Mouse (Mus musculus) WW6 (cell line): ENCODE measurements around the gene Tbc1d25.

ENCODE experiments used
- DNase-seq: peaks from one replicate; pipeline ENCODE4 v3.0.0-alpha.2; 2013; ENCODE audit warnings: low read depth, low spot score

The Tbc1d25 gene

DNA sequence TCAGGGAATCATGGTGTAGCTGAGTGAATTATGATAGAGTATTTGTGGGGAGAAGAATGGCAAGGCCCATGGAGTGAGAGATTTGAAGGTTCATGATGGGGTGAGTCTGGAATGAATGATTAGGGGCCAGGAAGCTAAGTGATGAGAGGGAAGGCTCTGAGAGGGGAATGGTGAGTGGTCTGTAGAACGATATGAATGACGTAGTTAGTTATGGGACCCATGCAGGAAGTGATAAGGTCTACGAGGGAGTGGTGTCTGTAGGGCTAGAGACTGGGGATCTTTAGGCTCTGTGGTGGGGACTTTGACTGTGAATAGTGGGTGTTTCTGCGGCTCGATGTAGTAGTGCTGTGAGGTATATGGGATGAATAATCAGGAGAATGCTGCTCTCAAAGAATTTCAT is 3.7 kb upstream of the Tbc1d25 start:
- no peak for DNase-seq

- no peak for DNase-seq
These were observed 2.9 kb upstream of the Tbc1d25 start for GRCm38 (mm10) chrX:8178871-8179270.

DNA sequence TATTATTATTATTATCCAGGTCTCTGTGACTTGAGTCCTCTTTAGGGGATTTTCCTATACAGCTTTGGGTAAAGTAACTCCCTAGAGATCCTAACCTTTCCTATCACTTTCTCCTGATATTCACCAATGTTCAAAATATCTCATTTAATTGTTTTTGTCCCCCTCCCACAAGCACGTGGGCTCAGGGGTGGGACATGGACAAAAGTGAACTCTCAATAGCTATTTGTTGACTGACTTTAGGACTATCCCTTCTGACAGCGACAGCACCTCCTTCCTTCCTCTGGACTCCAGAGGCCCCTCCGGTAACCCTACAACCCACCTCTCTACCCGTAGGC is 845 bp downstream of the Tbc1d25 start:
- no peak for DNase-seq

- DNase-seq: no peak
These were observed 8.0 kb downstream of the Tbc1d25 start for GRCm38 (mm10) chrX:8167716-8168647.

GRCm38 (mm10) chrX:8164471-8164870 is 11.5 kb downstream of the Tbc1d25 start:
- DNase-seq: no peak

- DNase-seq: no peak
These were observed 12.9 kb downstream of the Tbc1d25 start for GRCm38 (mm10) chrX:8163076-8163475.

DNA sequence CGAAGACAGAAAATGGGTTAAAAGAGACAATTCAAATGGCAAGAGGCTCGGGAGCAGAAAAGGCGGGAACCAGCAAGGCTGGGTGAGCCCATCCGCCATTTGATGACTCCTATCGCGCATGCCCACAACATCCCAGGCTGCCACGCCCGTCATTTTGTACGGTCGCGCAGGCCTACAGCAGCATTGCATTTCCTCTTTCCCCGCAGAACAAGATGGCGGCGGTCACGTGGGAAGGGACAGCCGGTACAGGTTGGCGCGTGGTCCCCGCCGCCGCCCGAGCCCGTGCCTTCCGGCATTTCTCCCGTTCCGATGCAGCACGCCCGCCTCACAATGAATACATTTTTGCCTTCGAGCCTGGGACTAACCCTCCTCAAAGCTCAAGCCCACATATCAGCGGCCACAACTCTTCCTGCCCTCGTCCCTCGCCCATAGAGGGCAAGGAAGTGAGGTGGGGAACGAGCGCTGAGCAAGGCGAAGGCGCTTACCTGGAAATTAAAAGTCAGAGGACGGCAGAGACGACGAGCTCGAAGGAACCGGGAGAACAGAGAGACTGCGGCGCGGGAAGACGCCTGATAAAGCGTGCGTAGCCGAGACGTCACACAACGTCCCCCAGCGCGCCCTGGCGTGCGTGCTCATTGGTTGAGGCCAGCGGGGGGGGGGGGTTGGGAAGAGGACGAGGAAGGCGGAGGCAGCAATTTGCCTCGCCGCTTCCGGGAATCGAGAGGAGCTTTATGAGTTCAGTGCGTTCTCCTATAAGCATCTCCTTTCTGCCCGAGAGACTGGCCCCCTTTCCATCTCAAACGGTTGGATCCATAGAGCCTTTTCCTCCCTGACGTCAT is 30.6 kb downstream of the Tbc1d25 start, which contains the start of gene Rbm3:
Gene Rbm3 (minus strand): TSS at position 728 of the 839 bp plus-strand sequence.
- DNase-seq: peak; percentile 70

DNA sequence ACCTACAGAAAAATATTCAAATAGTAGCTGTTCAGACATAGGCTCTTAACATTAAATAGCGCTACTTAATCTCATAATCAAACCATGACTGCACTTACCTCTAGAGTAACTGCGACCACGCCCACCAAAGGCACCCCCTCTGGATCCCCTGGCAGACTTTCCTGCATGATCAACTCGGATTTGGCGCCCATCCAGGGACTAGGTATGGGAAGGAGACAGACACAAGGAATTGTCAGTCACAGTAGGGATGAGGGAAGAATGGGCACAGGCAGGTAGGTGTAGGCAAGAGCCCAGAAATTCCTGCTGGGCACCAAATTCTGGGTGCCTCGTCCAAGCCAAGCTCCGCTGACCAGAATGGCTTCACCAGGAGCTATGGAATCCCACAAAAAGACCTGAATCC is 32.2 kb downstream of the Tbc1d25 start:
- DNase-seq: no peak

DNA sequence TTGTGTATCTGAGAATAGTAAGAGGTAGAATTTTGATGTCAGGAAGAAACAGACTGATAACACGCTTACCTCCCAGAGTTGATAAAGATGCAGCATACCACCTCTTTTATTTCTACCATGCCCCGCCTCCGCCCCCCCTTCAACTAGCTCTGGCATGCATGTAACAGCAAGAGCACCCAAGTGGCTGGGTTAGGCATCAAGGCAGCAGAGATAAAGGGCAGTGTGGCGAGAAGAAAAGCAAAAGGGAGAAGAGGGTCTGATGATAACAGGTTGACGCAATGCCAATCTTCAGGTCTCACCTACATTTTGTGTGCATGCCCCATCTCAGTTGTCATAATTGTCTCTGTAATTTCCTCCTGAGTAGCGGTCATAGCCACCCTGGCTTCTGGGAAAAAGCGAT is 33.0 kb downstream of the Tbc1d25 start:
- DNase-seq: no peak

- DNase-seq: no peak
These were observed 34.9 kb downstream of the Tbc1d25 start for GRCm38 (mm10) chrX:8141058-8141457.

DNA sequence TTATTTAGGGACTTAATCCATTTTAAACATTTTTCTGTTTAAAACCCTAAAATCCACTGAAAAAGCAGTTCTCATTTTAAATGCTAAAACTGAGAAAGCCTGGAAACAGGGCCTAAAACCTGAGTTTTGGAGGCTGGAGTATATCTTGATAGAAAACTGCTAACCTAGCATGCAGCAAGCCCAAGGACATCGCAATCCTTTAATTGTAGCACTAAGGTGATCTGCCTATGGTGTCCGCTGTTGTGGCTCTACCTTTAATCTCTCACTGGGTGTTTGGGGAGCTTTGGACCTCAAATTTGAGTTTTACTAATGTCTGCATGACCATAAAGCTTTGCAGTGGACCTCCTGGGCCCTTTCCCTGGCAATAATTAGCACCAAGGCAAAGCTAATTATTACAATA is 35.5 kb downstream of the Tbc1d25 start:
- no peak for DNase-seq

DNA sequence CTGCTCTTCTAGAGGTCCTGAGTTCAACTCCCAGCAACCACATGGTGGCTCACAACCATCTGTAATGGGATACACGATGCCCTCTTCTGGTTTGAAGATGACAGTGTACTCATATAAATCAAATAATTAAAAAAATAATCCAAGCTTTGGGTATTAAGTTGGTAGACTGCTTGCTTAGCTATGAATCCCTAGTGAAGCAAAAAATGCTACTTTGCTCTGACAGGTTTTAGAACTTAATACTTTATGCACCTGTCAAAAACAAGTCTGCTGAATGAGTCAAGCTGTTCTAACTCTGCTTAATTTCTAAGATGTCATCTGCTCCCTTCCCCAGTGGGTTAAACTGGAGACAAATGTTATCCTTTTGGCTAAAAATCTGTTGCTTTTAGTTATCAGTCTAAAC is 36.5 kb downstream of the Tbc1d25 start:
- no peak for DNase-seq

DNA sequence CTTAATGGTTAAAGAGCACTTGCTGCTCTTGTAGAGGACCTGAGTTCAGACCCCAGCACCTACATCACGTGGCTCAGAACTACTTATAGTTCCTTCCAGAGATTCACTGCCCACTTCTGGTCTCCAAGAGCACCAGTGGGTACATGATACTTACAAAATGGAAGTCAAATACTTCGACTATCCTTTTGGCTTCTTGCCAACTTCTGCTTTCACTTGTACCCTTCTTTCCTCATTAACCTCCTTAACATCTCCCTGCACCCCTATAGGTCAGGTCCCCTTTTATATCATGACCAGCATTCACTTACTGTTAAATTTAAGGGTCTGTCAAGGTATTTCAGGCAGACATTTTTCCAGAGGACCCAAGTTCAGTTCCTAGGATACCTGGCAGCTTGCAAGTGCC is 40.1 kb downstream of the Tbc1d25 start:
- no peak for DNase-seq

GRCm38 (mm10) chrX:8132017-8132976 is 43.7 kb downstream of the Tbc1d25 start, which contains the start of gene Wdr13:
Gene Wdr13 (minus strand): TSS chrX:8132892.
- DNase-seq: peak; percentile 54

DNA sequence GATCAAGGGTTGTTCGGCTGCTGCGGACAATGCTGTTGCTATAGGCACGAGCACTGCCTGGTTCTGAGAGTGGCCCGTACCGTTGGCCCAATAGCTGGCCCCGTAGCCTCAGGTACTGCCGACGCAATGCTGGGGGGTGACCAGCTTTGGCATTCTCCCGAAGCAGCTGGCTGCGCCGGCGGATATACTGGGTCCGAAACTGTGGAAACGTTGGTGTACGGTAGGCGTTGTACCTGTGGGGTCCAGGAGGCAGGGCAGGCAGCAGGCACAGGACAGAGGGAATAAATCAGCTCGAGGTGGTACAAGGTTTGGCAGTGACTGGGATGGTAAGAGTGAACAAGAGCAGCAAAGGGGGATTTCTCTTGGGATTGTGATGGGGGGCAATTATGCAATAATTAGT is 44.6 kb downstream of the Tbc1d25 start:
- DNase-seq: no peak

DNA sequence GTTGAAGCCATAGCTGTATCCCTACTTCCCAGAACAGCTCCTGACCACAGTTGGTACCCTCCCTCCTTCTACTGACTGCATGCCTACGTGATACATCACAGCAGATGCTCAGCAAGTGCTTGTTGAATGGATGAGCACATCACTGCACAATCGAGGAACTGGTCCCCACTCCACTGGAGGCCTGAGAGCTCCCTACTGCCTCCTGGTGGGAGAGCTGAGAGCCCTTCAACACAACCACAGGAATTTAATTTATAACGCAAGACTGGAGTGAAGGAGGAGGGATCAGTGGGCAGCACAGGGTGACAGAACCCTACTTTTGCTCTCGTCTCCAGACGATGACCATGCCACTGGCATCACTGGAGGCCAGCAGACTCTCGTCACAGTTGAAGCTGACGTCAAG is 50.7 kb downstream of the Tbc1d25 start:
- no peak for DNase-seq

DNA sequence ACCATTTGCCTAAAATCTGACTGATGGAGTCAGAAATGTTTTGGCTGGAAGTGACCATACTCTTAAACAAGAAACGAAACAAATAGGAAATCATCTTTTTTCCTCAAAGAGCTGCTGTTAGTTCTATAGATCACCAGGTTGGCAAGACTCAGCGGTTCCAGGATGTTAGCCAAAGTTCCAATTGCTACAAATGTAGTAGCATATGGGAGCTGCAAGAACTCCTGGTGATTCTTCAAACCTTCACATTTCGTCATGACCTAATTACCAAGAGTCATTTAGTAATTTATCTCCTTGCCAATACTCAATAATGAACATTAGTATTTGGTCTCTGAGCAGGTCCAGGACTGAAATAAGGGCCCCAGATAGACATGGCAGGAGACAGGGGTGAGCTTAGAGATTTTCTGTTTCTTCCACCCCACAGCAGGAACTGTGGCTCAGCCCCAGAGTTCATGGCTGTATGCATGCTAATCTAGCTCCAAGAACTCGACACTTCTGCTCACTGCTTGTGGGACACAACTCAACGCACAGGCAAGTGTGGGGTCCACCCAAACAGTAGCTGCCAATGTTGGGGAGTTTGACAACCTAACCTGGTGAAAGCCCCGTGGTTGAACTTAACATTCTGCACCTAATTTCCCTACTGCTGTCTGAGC is 52.0 kb downstream of the Tbc1d25 start:
- DNase-seq: no peak

- DNase-seq: no peak
These were observed 58.7 kb downstream of the Tbc1d25 start for GRCm38 (mm10) chrX:8117264-8117663.

DNA sequence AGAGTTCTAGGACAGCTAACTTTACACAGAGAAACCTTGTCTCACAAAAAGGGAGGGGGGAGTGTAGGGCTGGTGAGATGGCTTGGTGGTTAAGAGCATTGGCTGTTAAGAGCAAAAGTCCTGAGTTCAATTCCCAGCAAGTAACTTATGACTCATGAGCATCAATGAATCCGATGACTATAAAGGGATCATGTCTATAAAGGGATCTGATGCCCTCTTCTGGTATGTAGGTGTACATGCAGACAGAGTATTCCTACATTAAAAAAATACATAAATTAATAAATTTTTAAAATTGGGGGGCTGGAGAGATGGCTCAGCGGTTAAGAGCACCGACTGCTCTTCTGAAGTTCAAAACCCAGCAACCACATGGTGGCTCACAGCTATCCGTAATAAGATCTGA is 60.7 kb downstream of the Tbc1d25 start:
- no peak for DNase-seq

DNA sequence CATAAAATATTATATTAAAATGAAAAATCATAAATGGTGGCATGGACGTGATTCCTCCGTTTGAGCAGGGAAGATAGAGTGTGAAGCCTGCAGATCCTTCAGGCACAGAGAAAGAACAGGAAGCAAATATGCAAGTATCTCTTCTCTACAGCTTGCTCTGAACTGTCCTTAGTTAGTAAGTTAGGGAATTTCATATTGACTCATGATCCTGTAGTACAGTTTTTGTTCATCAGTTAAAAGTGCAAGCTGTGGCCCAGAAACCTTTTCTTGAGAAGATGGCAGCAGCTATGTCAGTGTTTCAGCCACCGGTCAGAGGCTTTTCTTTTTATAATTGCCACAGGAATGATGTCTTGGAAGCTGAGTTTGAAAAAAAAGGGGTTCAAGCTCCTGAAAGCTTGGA is 71.0 kb downstream of the Tbc1d25 start:
- DNase-seq: no peak
